Mouse (Mus musculus) C2C12 (cell line): ENCODE measurements around the gene Prickle2.

Experiments used
- CTCF ChIP-seq: IDR thresholded peaks from one replicate; pipeline ENCODE4 v1.5.1; 2011; ENCODE audit not compliant: control insufficient read depth, insufficient read depth, insufficient read length
- MYOD1 ChIP-seq: IDR thresholded peaks from one replicate; pipeline ENCODE4 v1.6.1; 2011; ENCODE audit warnings: low read depth; ENCODE audit not compliant: control insufficient read depth, insufficient read length

DNA sequence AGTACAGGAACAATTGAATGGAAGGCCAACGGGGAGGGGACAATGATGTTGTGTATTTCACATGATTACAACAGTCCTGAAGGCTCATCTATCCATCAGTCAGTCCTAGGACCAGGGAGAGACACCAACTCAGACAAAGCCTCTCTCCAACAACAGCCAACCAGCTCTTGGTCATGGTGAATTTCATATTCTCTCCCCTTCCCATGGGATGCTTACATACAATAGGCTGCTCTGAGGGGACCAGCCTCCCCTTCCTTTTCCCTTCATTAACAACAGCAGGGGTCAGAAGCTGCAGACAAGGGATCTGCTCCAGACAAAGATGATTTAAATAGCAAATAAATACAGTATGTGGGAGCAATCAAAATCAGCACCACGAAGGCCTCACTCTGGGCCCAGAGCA, 57.4 kb downstream of the Prickle2 start:
- no peak for TF ChIP-seq CTCF
- no peak for TF ChIP-seq MYOD1
